Mouse (Mus musculus): Measurements from ENCODE around the gene Cdc20.

- TF ChIP-seq POLR2A (IDR thresholded peaks at IDR 0.05; ENCODE audit: insufficient read length, low read depth), result no peak
- TF ChIP-seq E2F4 (IDR thresholded peaks at IDR 0.05; ENCODE audit: insufficient read depth), result no peak
- no peak for TF ChIP-seq USF1 (IDR thresholded peaks at IDR 0.05; ENCODE audit: low read depth)
- TF ChIP-seq POLR2AphosphoS2 (IDR thresholded peaks at IDR 0.05; ENCODE audit: insufficient read length, low read depth), result no peak
- TF ChIP-seq MAX (IDR thresholded peaks at IDR 0.05; ENCODE audit: low read depth), result no peak
- TF ChIP-seq MYOD1 (IDR thresholded peaks at IDR 0.05; ENCODE audit: control insufficient read depth in 1 of 3, insufficient read length in 2 of 3, low read depth in 2 of 3), result no peak
- TF ChIP-seq CEBPB (IDR thresholded peaks at IDR 0.05; ENCODE audit: insufficient read depth, poor library complexity, severe bottlenecking), result no peak
- TF ChIP-seq REST (IDR thresholded peaks at IDR 0.05; ENCODE audit: insufficient read depth, insufficient read length), result no peak
- no peak for TF ChIP-seq TCF12 (IDR thresholded peaks at IDR 0.05; ENCODE audit: insufficient read depth, poor library complexity, severe bottlenecking)
- TF ChIP-seq MYOG (IDR thresholded peaks at IDR 0.05; ENCODE audit: control insufficient read depth in 1 of 3, insufficient read depth in 1 of 3, insufficient read length in 2 of 3, low read depth in 2 of 3), result no peak
- TF ChIP-seq TCF3 (IDR thresholded peaks at IDR 0.05; ENCODE audit: insufficient read length, low read depth), result no peak
- TF ChIP-seq SRF (IDR thresholded peaks at IDR 0.05; ENCODE audit: control insufficient read depth, insufficient read length, low read depth), result no peak
Observed at GRCm38 (mm10) chr4:118446415-118447153, 9.4 kb upstream of the Cdc20 start.
